Mouse (Mus musculus): ENCODE measurements around the gene Scamp1. TPM values are rescaled to one million over a fixed set of nuclear protein-coding genes. Genes with fewer than 3 reads are reported as not detected.

The Scamp1 gene
- polyA plus RNA-seq, 1 experiment from 2014 or later: 33.1 TPM

- WGBS: 97% methylated on average over 16 of the region's 16 CpGs
- Histone ChIP-seq H3K27me3 (ENCODE audit: insufficient read depth, poor library complexity, severe bottlenecking) (no peaks in the 10 kb centered on the region), H3K36me3 (peaks cover 31% of the 10 kb centered on the region), H3K4me1 (replicated peaks) (peaks cover 13% of the 10 kb centered on the region), H3K9me3 (peaks cover 6% of the 10 kb centered on the region), H3K4me3 (no peak overlapping the region), H3K27ac (no peak overlapping the region)
- no peak for DNase-seq (ENCODE audit: low spot score)
These were observed 77.7 kb downstream of the Scamp1 start for GRCm38 (mm10) chr13:94207973-94208372.

- 11% methylated on average over 6 of the region's 6 CpGs for WGBS
- Histone ChIP-seq H3K4me1 (replicated peaks) (no peaks in the 10 kb centered on the region), H3K36me3 (peaks cover 31% of the 10 kb centered on the region), H3K27ac (no peak overlapping the region), H3K27me3 (ENCODE audit: insufficient read depth, poor library complexity, severe bottlenecking) (no peaks in the 10 kb centered on the region), H3K9me3 (peaks cover 6% of the 10 kb centered on the region), H3K4me3 (no peak overlapping the region)
- DNase-seq (ENCODE audit: low spot score): peak; percentile 47
These were observed 80.4 kb downstream of the Scamp1 start for GRCm38 (mm10) chr13:94205234-94205633.

GRCm38 (mm10) chr13:94199829-94200228 lies 85.8 kb downstream of the Scamp1 start:
- H3K36me3 ChIP-seq: 0 out of 2 replicates have a peak, but pooled peaks cover 10% of the 10 kb centered on the region
- no peaks in the 10 kb centered on the region for H3K27me3 ChIP-seq (ENCODE audit: insufficient read depth, poor library complexity, severe bottlenecking)
- DNase-seq (ENCODE audit: low spot score): no peak
- H3K27ac ChIP-seq: no peak overlapping the region
- no peak overlapping the region for H3K4me3 ChIP-seq
- no peaks in the 10 kb centered on the region for H3K4me1 ChIP-seq (replicated peaks)
- H3K9me3 ChIP-seq: no peaks in the 10 kb centered on the region
- 79% methylated on average over 8 of the region's 8 CpGs for WGBS

GRCm38 (mm10) chr13:94198616-94199015 lies 87.0 kb downstream of the Scamp1 start:
- 92% methylated on average over 6 of the region's 6 CpGs for WGBS
- no peaks in the 10 kb centered on the region for H3K9me3 ChIP-seq
- no peaks in the 10 kb centered on the region for H3K4me1 ChIP-seq (replicated peaks)
- H3K27ac ChIP-seq: no peak overlapping the region
- no peak for DNase-seq (ENCODE audit: low spot score)
- H3K27me3 ChIP-seq (ENCODE audit: insufficient read depth, poor library complexity, severe bottlenecking): no peaks in the 10 kb centered on the region
- no peak overlapping the region for H3K4me3 ChIP-seq
- H3K36me3 ChIP-seq: 0 out of 2 replicates have a peak, but pooled peaks cover 6% of the 10 kb centered on the region

- H3K36me3 ChIP-seq: peaks cover 20% of the 10 kb centered on the region; the same call in 1 of the 2 replicates
- WGBS: 92% methylated on average over 4 of the region's 4 CpGs
- DNase-seq (ENCODE audit: low spot score): no peak
These were observed 92.4 kb downstream of the Scamp1 start for GRCm38 (mm10) chr13:94193227-94193626.

GRCm38 (mm10) chr13:94190386-94190785 lies 95.3 kb downstream of the Scamp1 start:
- 74% methylated on average over 1 of the region's 1 CpGs for WGBS

More at GRCm38 (mm10) chr13:94193227-94193626, 92.4 kb downstream of the Scamp1 start:
- Histone ChIP-seq H3K4me1 (replicated peaks) (peaks cover 7% of the 10 kb centered on the region; the same call in 1 of the 2 replicates), H3K27ac (no peak overlapping the region), H3K9me3 (no peaks in the 10 kb centered on the region), H3K27me3 (ENCODE audit: insufficient read depth, poor library complexity, severe bottlenecking) (no peaks in the 10 kb centered on the region; the same call in 1 of the 2 replicates), H3K4me3 (no peak overlapping the region)

GRCm38 (mm10) chr13:94188200-94189086 lies 97.2 kb downstream of the Scamp1 start:
- WGBS: 39% methylated on average over 10 of the region's 10 CpGs
- Histone ChIP-seq H3K4me1 (replicated peaks) (peaks cover 22% of the 10 kb centered on the region), H3K36me3 (peaks cover 14% of the 10 kb centered on the region; the same call in 1 of the 2 replicates), H3K4me3 (no peak overlapping the region), H3K27ac (no peak overlapping the region), H3K27me3 (ENCODE audit: insufficient read depth, poor library complexity, severe bottlenecking) (no peaks in the 10 kb centered on the region; the same call in 1 of the 2 replicates), H3K9me3 (no peaks in the 10 kb centered on the region)
- no peak for DNase-seq (ENCODE audit: low spot score)

More at GRCm38 (mm10) chr13:94190386-94190785, 95.3 kb downstream of the Scamp1 start:
- no peak overlapping the region for H3K27ac ChIP-seq
- H3K4me1 ChIP-seq (replicated peaks): peaks cover 22% of the 10 kb centered on the region
- H3K27me3 ChIP-seq (ENCODE audit: insufficient read depth, poor library complexity, severe bottlenecking): no peaks in the 10 kb centered on the region; the same call in 1 of the 2 replicates
- H3K4me3 ChIP-seq: no peak overlapping the region
- no peaks in the 10 kb centered on the region for H3K9me3 ChIP-seq
- peaks cover 14% of the 10 kb centered on the region; the same call in 1 of the 2 replicates for H3K36me3 ChIP-seq
- DNase-seq (ENCODE audit: low spot score): no peak

- H3K4me1 ChIP-seq (replicated peaks): peaks cover 22% of the 10 kb centered on the region
- no peak overlapping the region for H3K4me3 ChIP-seq
- H3K27me3 ChIP-seq (ENCODE audit: insufficient read depth, poor library complexity, severe bottlenecking): no peaks in the 10 kb centered on the region
- H3K27ac ChIP-seq: no peak overlapping the region
- WGBS: 85% methylated on average over 6 of the region's 6 CpGs
- no peaks in the 10 kb centered on the region for H3K36me3 ChIP-seq
- no peak for DNase-seq (ENCODE audit: low spot score)
- no peaks in the 10 kb centered on the region for H3K9me3 ChIP-seq
These were observed 100.0 kb downstream of the Scamp1 start for GRCm38 (mm10) chr13:94185631-94186030.

- H3K27ac ChIP-seq: no peak overlapping the region
- H3K27me3 ChIP-seq (ENCODE audit: insufficient read depth, poor library complexity, severe bottlenecking): no peaks in the 10 kb centered on the region
- H3K4me3 ChIP-seq: no peak overlapping the region
- peaks cover 22% of the 10 kb centered on the region for H3K4me1 ChIP-seq (replicated peaks)
- no peaks in the 10 kb centered on the region for H3K9me3 ChIP-seq
- no peak for DNase-seq (ENCODE audit: low spot score)
- WGBS: 89% methylated on average over 10 of the region's 10 CpGs
- no peaks in the 10 kb centered on the region for H3K36me3 ChIP-seq
These were observed 100.8 kb downstream of the Scamp1 start for GRCm38 (mm10) chr13:94184726-94185456.

GRCm38 (mm10) chr13:94183372-94184021 lies 102.2 kb downstream of the Scamp1 start:
- Histone ChIP-seq H3K36me3 (no peaks in the 10 kb centered on the region), H3K27me3 (ENCODE audit: insufficient read depth, poor library complexity, severe bottlenecking) (no peaks in the 10 kb centered on the region), H3K9me3 (no peaks in the 10 kb centered on the region), H3K27ac (no peak overlapping the region), H3K4me1 (replicated peaks) (peaks cover 29% of the 10 kb centered on the region), H3K4me3 (no peak overlapping the region)
- no peak for DNase-seq (ENCODE audit: low spot score)
- WGBS: 89% methylated on average over 8 of the region's 8 CpGs

GRCm38 (mm10) chr13:94182026-94182425 lies 103.6 kb downstream of the Scamp1 start:
- Histone ChIP-seq H3K4me3 (no peak overlapping the region), H3K27me3 (ENCODE audit: insufficient read depth, poor library complexity, severe bottlenecking) (peaks cover 1% of the 10 kb centered on the region; the same call in 1 of the 2 replicates), H3K36me3 (no peaks in the 10 kb centered on the region), H3K4me1 (replicated peaks) (peaks cover 22% of the 10 kb centered on the region), H3K9me3 (no peaks in the 10 kb centered on the region), H3K27ac (no peak overlapping the region)
- no peak for DNase-seq (ENCODE audit: low spot score)
- 86% methylated on average over 5 of the region's 5 CpGs for WGBS
